Mouse (Mus musculus): ENCODE measurements at regions not wholly inside any gene's neighbourhood (a gene's known extent, or its start where the extent isn't known, plus 50 kb on each side); places are given as distances from the start of the nearest gene placed in this dataset.
A peak's percentile ranks its signal among the peaks of the same experiment; 100 is the strongest.

DNA sequence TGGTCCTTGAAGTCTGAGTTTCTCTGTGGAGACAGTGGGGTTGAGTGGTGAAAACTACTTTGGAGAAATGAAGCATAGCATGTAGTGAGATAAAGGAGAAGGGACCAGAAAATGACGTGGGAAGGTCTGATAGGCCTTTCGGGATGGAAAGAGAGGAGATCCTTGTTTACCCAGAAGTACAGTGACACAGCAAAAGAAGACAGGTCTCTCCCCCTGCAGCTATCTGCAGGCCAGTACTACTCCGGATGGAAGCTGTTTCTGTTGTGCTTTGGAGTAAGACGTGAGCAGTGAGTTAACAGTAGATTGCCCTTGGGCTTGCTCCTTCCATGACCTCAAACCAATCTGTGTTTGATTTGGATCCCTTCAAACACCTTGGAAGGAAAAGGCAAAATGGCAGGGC, 1277.5 kb downstream of the Gsdmc2 start:
- Histone ChIP-seq H3K27ac (no peak overlapping the region), H3K36me3 (no peaks in the 10 kb centered on the region), H3K27me3 (peaks cover 12% of the 10 kb centered on the region; the same call in 1 of the 2 replicates), H3K4me2 (replicated peaks) (no peak overlapping the region), H3K4me3 (no peak overlapping the region), H3K9me3 (no peaks in the 10 kb centered on the region), H3K9ac (no peak overlapping the region), H3K4me1 (peaks cover 6% of the 10 kb centered on the region; the same call in 1 of the 2 replicates)
- 85% methylated on average over 4 of the region's 4 CpGs for WGBS
- no peak for ATAC-seq (ENCODE audit: low FRiP score, low read depth)

DNA sequence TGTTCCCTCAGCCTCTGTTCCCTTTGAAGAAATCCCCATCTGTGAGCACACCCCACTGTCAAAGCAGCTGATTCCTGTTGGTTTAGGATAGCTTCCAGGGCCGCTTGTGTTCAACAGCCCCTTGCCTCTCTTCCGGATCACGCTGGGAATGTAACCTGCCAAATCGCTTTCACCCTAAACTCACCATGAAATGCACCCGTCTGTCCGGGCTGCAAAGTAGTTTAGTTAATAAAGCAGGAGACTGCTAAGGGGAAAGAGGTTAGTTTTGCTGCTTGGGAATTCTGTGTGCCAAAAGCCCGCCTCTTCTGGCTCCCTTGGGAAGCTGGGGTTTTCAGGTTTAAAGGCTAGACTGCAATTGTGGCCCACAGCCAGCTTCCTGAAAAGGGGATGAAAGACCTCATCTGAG, 1278.9 kb downstream of the Gsdmc2 start:
- peak; percentile 69; the same call in 1 of the 2 replicates for ATAC-seq (ENCODE audit: low FRiP score, low read depth)
- Histone ChIP-seq H3K4me1 (peaks cover 6% of the 10 kb centered on the region; the same call in 1 of the 2 replicates), H3K27ac (no peak overlapping the region), H3K27me3 (peaks cover 12% of the 10 kb centered on the region; the same call in 1 of the 2 replicates), H3K4me2 (replicated peaks) (peak overlapping the region; percentile 41), H3K9ac (peak overlapping the region; percentile 4; the same call in 1 of the 2 replicates), H3K9me3 (no peaks in the 10 kb centered on the region), H3K36me3 (no peaks in the 10 kb centered on the region), H3K4me3 (no peak overlapping the region)
- WGBS, result 9% methylated on average over 7 of the region's 7 CpGs

DNA sequence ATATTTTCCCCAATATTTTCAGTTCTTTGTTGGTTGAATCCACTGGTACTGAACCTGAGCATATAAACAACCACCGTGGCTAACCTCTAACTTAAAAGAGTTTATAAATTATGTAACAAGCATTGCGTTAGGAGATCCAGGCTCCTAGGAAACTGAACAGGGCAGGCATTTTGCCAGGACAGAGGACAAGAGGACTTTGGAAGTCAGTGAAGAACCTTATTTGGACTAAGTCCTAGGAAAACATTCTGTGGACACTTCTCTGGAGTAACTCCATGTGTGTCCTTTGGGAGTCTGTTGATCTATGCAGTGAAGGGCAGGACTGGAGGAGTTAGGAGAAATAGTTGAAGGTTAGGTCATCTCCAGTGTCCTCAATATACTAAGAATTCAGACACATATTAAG, 1311.7 kb downstream of the Gsdmc2 start:
- Histone ChIP-seq H3K27ac (no peak overlapping the region), H3K27me3 (no peaks in the 10 kb centered on the region), H3K9me3 (no peaks in the 10 kb centered on the region), H3K9ac (no peak overlapping the region), H3K4me3 (no peak overlapping the region), H3K4me2 (replicated peaks) (no peak overlapping the region), H3K36me3 (no peaks in the 10 kb centered on the region), H3K4me1 (no peaks in the 10 kb centered on the region)
- 82% methylated on average over 2 of the region's 2 CpGs for WGBS
- no peak for ATAC-seq (ENCODE audit: low FRiP score, low read depth)

DNA sequence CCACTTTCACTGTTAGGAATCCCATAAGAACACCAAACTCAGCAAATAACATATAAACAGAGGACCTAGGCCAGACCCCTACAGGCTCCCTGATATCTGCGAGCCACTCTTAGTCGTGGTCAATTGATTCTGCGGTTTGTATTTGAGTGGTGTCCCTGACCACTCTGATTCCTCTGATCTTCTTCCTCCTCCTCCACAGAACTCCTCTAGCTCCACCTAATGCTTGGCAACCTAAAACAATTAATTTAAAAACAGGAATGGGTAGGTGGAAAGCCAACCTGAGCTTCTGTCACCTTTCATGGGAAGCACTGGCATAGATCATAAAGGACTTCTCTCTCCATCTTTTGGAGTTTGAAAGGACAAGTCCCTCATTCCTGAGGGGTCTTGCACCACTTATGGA, 1316.0 kb downstream of the Gsdmc2 start:
- Histone ChIP-seq H3K9me3 (no peaks in the 10 kb centered on the region), H3K4me1 (no peaks in the 10 kb centered on the region), H3K9ac (no peak overlapping the region), H3K4me2 (replicated peaks) (no peak overlapping the region), H3K4me3 (no peak overlapping the region), H3K27me3 (no peaks in the 10 kb centered on the region), H3K27ac (no peak overlapping the region), H3K36me3 (no peaks in the 10 kb centered on the region)
- WGBS, result 78% methylated on average over 3 of the region's 3 CpGs
- ATAC-seq (ENCODE audit: low FRiP score, low read depth), result no peak

DNA sequence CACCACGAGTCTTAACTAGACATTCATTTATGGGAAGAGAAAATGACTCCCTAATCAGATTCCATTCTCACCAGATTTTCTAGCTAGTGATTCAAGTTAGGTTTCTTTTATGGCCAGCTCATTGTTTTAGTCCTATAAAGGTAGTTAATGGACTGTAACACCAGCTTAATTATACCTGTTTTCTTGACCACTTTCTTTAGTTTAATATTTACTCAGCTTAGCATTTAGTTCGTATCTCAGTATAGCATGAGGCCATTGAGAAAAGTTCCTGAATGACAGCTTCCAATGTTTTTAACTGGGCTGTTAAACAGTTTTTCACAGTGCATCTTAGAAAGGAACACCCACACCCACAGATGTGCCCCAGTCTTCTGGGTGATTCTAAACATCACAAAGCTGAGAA, 1320.3 kb downstream of the Gsdmc2 start:
- Histone ChIP-seq H3K9me3 (no peaks in the 10 kb centered on the region), H3K36me3 (no peaks in the 10 kb centered on the region), H3K4me1 (no peaks in the 10 kb centered on the region), H3K9ac (no peak overlapping the region), H3K27ac (no peak overlapping the region), H3K27me3 (no peaks in the 10 kb centered on the region), H3K4me2 (replicated peaks) (no peak overlapping the region), H3K4me3 (no peak overlapping the region)
- 35% methylated on average over 2 of the region's 2 CpGs for WGBS
- ATAC-seq (ENCODE audit: low FRiP score, low read depth), result no peak

DNA sequence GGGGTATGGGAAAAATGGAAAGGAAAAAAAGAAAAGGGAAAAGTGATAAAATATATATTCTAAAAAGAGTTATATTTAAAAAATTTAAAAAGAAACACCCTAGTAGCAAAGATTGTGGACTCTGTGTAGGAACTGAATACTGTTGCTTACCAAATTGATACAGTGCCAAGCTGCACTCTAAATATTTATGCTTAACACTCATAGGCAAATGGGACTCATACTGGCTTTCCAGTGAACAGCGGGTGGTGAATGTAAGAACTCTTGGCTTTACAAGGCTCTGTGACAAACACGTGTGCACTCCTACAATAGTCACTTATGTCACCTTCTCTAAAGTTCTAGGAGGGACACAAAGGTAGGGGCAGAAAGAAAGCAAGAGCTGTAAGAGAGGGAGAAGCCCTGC, 1320.8 kb downstream of the Gsdmc2 start:
- H3K36me3 ChIP-seq, result no peaks in the 10 kb centered on the region
- no peaks in the 10 kb centered on the region for H3K4me1 ChIP-seq
- no peak overlapping the region for H3K27ac ChIP-seq
- H3K9me3 ChIP-seq, result no peaks in the 10 kb centered on the region
- WGBS, result 60% methylated on average over 2 of the region's 2 CpGs
- no peak for ATAC-seq (ENCODE audit: low FRiP score, low read depth)
- no peak overlapping the region for H3K4me2 ChIP-seq (replicated peaks)
- no peak overlapping the region for H3K4me3 ChIP-seq
- H3K27me3 ChIP-seq, result no peaks in the 10 kb centered on the region
- H3K9ac ChIP-seq, result no peak overlapping the region

- H3K36me3 ChIP-seq, result no peaks in the 10 kb centered on the region
- 88% methylated on average over 1 of the region's 1 CpGs for WGBS
- H3K27ac ChIP-seq, result no peak overlapping the region
- no peaks in the 10 kb centered on the region for H3K9me3 ChIP-seq
- no peak overlapping the region for H3K9ac ChIP-seq
- no peak overlapping the region for H3K4me3 ChIP-seq
- H3K4me1 ChIP-seq, result no peaks in the 10 kb centered on the region
- no peak for ATAC-seq (ENCODE audit: low FRiP score, low read depth)
- no peak overlapping the region for H3K4me2 ChIP-seq (replicated peaks)
- H3K27me3 ChIP-seq, result no peaks in the 10 kb centered on the region
Measured at GRCm38 (mm10) chr15:62513462-62513861, 1331.5 kb downstream of the Gsdmc2 start.

DNA sequence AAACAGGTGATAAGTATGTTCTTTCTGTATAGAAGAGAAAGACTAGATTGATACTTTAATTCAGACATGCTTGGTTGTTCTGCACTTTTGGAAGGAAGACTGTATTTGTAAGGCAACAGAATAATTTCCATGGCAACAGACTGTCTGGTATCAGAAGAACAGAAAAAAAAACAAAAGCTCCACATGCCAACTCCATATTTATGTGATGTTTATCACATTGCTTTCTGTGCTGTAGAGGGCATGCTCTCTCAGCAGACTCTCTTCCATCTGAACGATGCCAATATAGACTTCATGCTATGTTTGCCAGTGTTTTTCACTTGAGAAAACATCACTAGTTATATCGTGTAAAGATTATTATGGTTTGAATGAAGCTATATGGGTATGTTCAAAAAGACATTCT, 1333.5 kb downstream of the Gsdmc2 start:
- Histone ChIP-seq H3K4me1 (no peaks in the 10 kb centered on the region), H3K9ac (no peak overlapping the region), H3K4me3 (no peak overlapping the region), H3K36me3 (no peaks in the 10 kb centered on the region), H3K9me3 (no peaks in the 10 kb centered on the region), H3K27ac (no peak overlapping the region), H3K4me2 (replicated peaks) (no peak overlapping the region), H3K27me3 (no peaks in the 10 kb centered on the region)
- no peak for ATAC-seq (ENCODE audit: low FRiP score, low read depth)
- WGBS, result 87% methylated on average over 2 of the region's 2 CpGs

- Histone ChIP-seq H3K4me2 (replicated peaks) (no peak overlapping the region), H3K9ac (no peak overlapping the region), H3K4me3 (no peak overlapping the region), H3K27ac (no peak overlapping the region), H3K36me3 (no peaks in the 10 kb centered on the region), H3K9me3 (no peaks in the 10 kb centered on the region), H3K27me3 (no peaks in the 10 kb centered on the region), H3K4me1 (peaks cover 7% of the 10 kb centered on the region)
- no peak for ATAC-seq (ENCODE audit: low FRiP score, low read depth)
- 58% methylated on average over 3 of the region's 3 CpGs for WGBS
Measured at GRCm38 (mm10) chr15:62503866-62504265, 1341.1 kb downstream of the Gsdmc2 start.

- Histone ChIP-seq H3K4me1 (peaks cover 12% of the 10 kb centered on the region), H3K36me3 (no peaks in the 10 kb centered on the region), H3K9me3 (no peaks in the 10 kb centered on the region), H3K27ac (no peak overlapping the region), H3K27me3 (no peaks in the 10 kb centered on the region), H3K4me2 (replicated peaks) (no peak overlapping the region), H3K9ac (no peak overlapping the region), H3K4me3 (no peak overlapping the region)
- WGBS, result 17% methylated on average over 4 of the region's 4 CpGs
- peak; percentile 61; the same call in 1 of the 2 replicates for ATAC-seq (ENCODE audit: low FRiP score, low read depth)
Measured at GRCm38 (mm10) chr15:62500966-62501365, 1344.0 kb downstream of the Gsdmc2 start.

GRCm38 (mm10) chr15:62500522-62500921, 1344.5 kb downstream of the Gsdmc2 start:
- WGBS, result 69% methylated on average over 2 of the region's 2 CpGs

DNA sequence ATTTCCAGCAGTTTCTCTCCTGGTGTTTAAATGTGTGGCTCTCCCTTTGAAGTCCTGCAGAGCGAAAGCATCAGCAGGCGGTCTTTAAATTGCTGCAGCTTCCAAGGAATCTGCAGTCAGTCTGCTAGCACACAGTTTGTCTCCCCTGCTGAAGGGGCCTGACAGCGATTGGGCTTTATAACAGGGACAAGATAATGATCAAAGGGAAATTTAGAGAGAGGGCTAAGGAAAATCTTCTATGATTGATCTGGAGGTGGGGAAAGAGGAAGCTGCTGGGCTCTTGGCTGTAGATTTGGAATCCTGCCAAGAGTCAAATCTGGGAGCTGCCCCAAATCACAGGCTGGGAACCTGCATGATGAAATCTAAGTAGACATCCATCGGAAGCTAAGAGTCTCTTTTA, 1348.8 kb downstream of the Gsdmc2 start:
- peaks cover 9% of the 10 kb centered on the region for H3K4me1 ChIP-seq
- 0 out of 2 replicates have a peak overlapping the region, but pooled peaks have one; percentile 24 for H3K4me2 ChIP-seq (replicated peaks)
- 0 out of 2 replicates have a peak overlapping the region, but pooled peaks have one; percentile 2 for H3K9ac ChIP-seq
- WGBS, result 4% methylated on average over 4 of the region's 4 CpGs
- no peaks in the 10 kb centered on the region for H3K27me3 ChIP-seq
- no peak overlapping the region for H3K4me3 ChIP-seq
- no peaks in the 10 kb centered on the region for H3K9me3 ChIP-seq
- H3K27ac ChIP-seq, result no peak overlapping the region
- ATAC-seq (ENCODE audit: low FRiP score, low read depth), result no peak
- H3K36me3 ChIP-seq, result no peaks in the 10 kb centered on the region

More at GRCm38 (mm10) chr15:62500522-62500921, 1344.5 kb downstream of the Gsdmc2 start:
- H3K9me3 ChIP-seq, result no peaks in the 10 kb centered on the region
- H3K27me3 ChIP-seq, result no peaks in the 10 kb centered on the region
- H3K4me3 ChIP-seq, result no peak overlapping the region
- H3K4me1 ChIP-seq, result peaks cover 13% of the 10 kb centered on the region
- no peak overlapping the region for H3K4me2 ChIP-seq (replicated peaks)
- ATAC-seq (ENCODE audit: low FRiP score, low read depth), result no peak
- H3K9ac ChIP-seq, result no peak overlapping the region
- H3K27ac ChIP-seq, result no peak overlapping the region
- no peaks in the 10 kb centered on the region for H3K36me3 ChIP-seq

DNA sequence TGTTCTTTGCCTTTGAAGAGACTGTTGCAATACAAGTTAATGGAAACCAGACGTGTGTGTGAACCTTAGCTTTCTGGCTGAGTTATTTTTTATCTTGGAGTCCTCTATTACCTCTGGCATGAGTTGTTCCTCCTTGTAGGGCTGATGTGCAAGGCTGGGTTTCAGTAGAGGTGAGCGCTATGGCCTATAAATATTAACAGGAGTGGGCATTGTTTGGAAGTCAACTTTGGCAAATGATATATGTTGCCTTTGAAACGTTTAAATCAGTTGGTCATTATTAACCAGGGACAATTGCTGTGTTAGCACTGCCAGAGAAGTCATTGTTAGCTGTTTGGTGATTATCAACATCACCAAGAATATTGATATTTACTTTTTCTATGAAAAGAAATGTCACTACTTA, 1352.6 kb downstream of the Gsdmc2 start:
- Histone ChIP-seq H3K4me1 (peaks cover 6% of the 10 kb centered on the region), H3K36me3 (no peaks in the 10 kb centered on the region), H3K9ac (no peak overlapping the region), H3K4me3 (no peak overlapping the region), H3K9me3 (no peaks in the 10 kb centered on the region), H3K27me3 (no peaks in the 10 kb centered on the region), H3K27ac (no peak overlapping the region), H3K4me2 (replicated peaks) (no peak overlapping the region)
- 23% methylated on average over 3 of the region's 3 CpGs for WGBS
- ATAC-seq (ENCODE audit: low FRiP score, low read depth), result no peak

Data from limb, embryonic 13.5 days (tissue).